Mouse (Mus musculus): ENCODE data around the gene Tmem216.

- TF ChIP-seq CTCF (IDR thresholded peaks at IDR 0.05; ENCODE audit: borderline replicate concordance, insufficient read depth, low read length) (no peak), POLR2A (IDR thresholded peaks at IDR 0.05; ENCODE audit: low read depth, low read length) (no peak)
Measured at GRCm38 (mm10) chr19:10557001-10557400, 963 bp upstream of the Tmem216 start.

All from embryonic fibroblast, embryonic 13.5 days (primary cell).